In genomic region chr4:125135076-125135855, GRCm38 (mm10) we compare ENCODE assay signal across 25 mouse cellular contexts. TPM values are rescaled to one million over a fixed set of nuclear protein-coding genes. Genes with fewer than 3 reads are reported as not detected.
"Had no signal": no experiment of that assay in that cellular context is flagged by ENCODE, and none has a peak within 500 bp of the region (broad histone marks: within the 10 kb centered on the region; RNA-seq: fewer than 3 reads in every experiment).

No protein-coding gene starts in this region.

- H3K4me1 ChIP-seq: hindbrain, embryonic 13.5 days; hindbrain, embryonic 15.5 days; kidney, embryonic 15.5 days; limb, embryonic 13.5 days; limb, embryonic 15.5 days had no signal

- H3K4me3 ChIP-seq: heart, adult 2 months; heart, embryonic 13.5 days; heart, embryonic 15.5 days; hindbrain, embryonic 13.5 days; hindbrain, embryonic 15.5 days; kidney, embryonic 15.5 days; limb, embryonic 13.5 days; limb, embryonic 15.5 days; liver, embryonic 12.5 days had no signal

- DNase-seq: gastrocnemius, postnatal 14 days; gastrocnemius, postnatal 36 days; heart, adult 11 months; heart, adult 2 months; heart, postnatal 14 days; heart, postnatal 36 days; kidney, adult 11 months; kidney, adult 2 months; kidney, adult 9 months; kidney, postnatal 14 days; kidney, postnatal 36 days; layer of hippocampus, adult 9-11 months; layer of hippocampus, postnatal 36 days; left cerebral cortex, postnatal 4 days had no signal

- H3K27ac ChIP-seq: heart, adult 2 months; heart, embryonic 13.5 days; heart, embryonic 15.5 days; hindbrain, embryonic 13.5 days; hindbrain, embryonic 15.5 days; hindbrain, postnatal 0 days; kidney, embryonic 15.5 days; kidney, postnatal 0 days; limb, embryonic 13.5 days; limb, embryonic 15.5 days; liver, embryonic 12.5 days; liver, embryonic 14.5 days had no signal

- H3K36me3 ChIP-seq: heart, embryonic 13.5 days; heart, embryonic 15.5 days; hindbrain, embryonic 13.5 days; hindbrain, embryonic 15.5 days; kidney, embryonic 15.5 days; limb, embryonic 13.5 days; limb, embryonic 15.5 days; liver, embryonic 12.5 days had no signal

- H3K9me3 ChIP-seq: heart, embryonic 13.5 days; heart, embryonic 15.5 days; hindbrain, embryonic 13.5 days; hindbrain, embryonic 15.5 days; kidney, embryonic 15.5 days; limb, embryonic 13.5 days; limb, embryonic 15.5 days; liver, embryonic 12.5 days had no signal

- H3K9ac ChIP-seq: heart, embryonic 13.5 days; heart, embryonic 15.5 days; hindbrain, embryonic 13.5 days; hindbrain, embryonic 15.5 days; kidney, embryonic 15.5 days; limb, embryonic 13.5 days; limb, embryonic 15.5 days; liver, embryonic 12.5 days; liver, embryonic 14.5 days had no signal

- H3K27me3 ChIP-seq: heart, embryonic 15.5 days; hindbrain, embryonic 15.5 days; limb, embryonic 15.5 days; liver, embryonic 12.5 days had no signal

RNA-seq across cellular contexts. Expression of gene Zc3h12a, which starts 7.6 kb away (rescaled TPM):
- total RNA-seq: hindbrain, postnatal 0 days had no signal
